Mouse (Mus musculus): ENCODE results near the gene Trpv2.

Trpv2 gene

DNA sequence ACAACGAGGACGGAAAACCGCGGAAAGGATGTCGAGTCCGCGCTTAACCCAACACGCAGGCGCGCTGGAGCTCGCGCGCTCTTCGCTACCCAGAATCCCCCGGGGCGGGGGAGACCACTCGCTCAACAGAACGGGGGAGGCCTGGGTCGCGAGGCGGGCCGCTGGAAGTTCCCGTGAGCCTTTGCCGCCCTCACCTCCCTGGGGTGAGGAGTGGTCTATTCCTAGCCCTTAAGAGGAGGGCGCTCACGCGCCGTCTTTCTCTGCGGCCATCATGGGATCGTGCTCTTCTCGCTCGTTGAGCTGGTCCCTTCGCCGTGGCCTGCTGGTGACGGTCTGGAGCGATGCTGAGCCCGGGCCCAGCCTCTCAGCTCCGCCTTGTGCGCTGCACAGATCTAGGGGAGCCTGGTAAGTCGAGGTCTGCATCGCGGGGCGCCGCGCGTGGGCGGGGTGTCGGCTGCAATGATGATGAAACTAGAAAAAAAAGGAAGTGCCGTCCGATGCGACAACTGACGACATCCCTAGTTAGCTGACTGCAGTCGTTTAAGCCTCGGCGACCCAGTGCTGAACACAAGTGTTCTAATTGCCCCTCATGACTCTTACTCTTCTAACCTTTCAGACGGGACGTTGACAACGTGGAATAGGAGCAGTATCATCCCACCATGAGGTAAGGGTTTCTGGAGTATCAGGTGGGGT lies 28.5 kb downstream of the Trpv2 start:
- intact Hi-C loops (cut with DNase I), result loop anchor here (5.0 kb wide), 1 partner anchor 50 kb away; the partner anchor contains the start of gene Ubb

DNA sequence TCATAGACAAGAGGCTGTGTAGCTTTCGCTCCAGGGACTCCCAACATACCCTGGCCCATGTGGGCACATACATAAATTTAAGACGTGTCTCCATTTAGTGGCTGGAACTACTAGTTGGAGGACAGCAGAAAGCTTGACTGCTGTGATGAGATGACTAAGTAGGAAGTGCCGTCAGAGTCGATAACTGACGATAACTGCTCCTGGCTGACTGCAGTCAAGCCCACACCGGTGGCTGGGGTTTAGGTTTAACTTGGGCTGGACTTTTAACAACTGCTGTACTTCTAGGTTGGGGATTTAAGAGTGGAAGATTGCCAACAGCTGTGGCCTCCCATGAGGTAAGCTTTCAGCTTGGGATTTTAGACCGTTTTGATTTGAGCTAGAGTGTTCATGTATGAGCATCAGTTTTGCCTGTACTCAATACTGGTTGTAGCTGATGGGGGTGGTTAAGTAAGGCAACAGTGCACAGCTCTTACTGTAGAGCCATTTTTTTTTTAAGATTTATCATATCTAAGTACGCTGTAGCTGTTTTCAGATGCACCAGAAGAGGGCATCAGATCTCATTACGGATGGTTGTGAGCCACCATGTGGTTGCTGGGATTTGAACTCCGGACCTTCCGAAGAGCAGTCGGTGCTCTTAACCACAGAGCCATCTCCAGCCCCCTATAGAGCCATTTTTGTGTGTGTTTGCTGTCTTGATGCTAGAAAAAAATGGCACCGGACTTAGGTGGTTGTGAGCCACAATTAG lies 29.2 kb downstream of the Trpv2 start:
- intact Hi-C loops (cut with DNase I), result loop anchor here (5.0 kb wide), 1 partner anchor 51 kb away; the partner anchor contains the start of gene Ubb

DNA sequence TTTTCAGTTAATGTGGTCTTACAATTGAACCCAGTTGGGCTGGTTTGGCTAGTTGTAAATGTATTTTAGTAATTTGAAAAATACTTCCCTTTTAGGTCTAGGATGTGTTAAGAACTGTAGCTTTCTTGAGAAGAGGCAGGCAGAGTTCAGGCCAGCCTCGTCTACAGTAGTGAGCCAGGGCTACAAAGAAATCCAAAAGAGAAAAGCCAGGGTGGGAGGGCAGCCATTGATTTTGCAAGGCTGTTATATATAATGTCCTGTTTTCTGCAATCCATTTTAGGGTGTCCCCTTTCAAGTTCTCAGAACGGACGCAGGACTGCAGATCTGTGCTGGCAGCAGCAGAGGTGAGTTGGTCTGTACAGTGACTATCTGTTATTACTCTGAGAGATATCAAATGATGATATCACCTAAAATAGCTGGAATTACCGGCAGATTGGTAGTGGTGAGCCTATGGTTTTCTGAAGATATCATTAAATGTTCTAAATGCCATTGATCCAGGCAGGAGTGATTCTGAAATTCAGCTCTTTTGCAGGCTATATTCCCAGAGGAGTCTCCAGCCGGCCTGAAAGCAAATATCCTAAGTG lies 29.9 kb downstream of the Trpv2 start:
- intact Hi-C loops (cut with DNase I), result loop anchor here (5.0 kb wide), 1 partner anchor 52 kb away; the partner anchor contains the start of gene Ubb

DNA sequence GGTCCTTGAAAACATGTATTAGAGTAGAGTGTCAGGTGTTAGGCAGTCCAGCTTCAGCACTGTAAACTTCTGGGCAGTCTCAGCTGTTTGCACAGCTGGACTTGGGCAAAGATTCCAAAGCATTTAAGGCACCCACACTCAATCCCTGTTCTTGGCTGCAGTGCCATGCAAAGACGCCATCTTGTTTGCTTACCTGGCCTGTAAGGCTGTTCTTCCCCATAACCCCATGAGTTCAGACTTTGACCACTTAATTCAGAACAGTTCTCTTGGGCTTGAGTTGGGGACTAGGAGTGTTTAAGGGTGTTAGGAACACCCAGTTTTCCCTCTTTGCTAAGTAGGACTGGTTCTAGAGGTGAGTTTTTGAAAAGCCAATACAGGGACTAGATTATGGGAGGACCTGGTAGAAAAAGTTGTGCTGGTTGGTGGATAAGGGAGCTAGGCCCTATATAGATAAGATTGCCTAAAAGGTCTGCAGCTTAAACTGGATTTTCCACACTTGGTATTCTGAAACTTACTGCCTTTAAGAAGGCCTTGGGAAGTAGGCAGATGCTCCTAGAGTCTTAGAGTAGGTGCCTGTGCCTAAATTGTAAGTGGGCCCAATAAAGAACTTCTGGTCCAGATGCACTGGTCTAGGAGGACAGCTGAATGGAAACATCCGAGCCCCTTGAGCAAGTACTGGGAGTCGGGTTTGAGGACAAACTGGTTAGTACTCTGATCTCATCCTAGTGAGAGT lies 30.8 kb downstream of the Trpv2 start:
- intact Hi-C loops (cut with DNase I), result loop anchor here (5.0 kb wide), 1 partner anchor 53 kb away; the partner anchor contains the start of gene Ubb

DNA sequence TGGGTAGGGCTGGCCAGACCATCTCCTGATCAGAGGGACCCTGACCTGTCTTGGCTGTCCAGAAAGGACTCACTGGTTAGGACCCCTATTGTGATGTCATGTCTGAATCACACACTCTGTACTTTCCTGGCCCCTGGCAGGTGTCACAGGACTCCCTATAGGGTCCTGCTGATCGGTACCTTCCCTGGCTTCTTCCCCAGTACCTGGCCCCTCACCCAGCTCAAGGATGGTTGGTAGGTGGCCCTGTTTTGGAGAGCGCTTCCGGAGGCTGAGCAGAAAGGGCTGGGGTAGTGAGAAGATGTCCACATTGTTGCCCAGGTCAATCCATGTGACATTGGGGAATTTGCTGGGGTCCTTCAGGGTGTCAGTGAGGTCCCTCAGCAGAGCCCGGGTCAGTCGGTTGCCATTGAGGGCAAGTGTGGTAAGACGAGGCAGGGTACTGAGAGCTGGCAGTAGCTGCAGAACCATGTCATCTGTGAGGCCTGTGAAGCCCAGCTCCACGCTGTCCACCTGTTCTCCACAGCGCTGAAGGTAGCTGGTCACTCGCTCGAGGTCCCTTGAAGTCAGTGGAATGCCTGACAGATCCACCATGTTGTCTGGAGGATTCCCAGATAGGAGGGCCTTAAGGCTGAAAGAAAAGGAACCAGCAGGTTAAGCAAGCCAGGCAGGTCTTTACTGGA lies 31.5 kb downstream of the Trpv2 start:
- intact Hi-C loops (cut with DNase I), result no loop called here

DNA sequence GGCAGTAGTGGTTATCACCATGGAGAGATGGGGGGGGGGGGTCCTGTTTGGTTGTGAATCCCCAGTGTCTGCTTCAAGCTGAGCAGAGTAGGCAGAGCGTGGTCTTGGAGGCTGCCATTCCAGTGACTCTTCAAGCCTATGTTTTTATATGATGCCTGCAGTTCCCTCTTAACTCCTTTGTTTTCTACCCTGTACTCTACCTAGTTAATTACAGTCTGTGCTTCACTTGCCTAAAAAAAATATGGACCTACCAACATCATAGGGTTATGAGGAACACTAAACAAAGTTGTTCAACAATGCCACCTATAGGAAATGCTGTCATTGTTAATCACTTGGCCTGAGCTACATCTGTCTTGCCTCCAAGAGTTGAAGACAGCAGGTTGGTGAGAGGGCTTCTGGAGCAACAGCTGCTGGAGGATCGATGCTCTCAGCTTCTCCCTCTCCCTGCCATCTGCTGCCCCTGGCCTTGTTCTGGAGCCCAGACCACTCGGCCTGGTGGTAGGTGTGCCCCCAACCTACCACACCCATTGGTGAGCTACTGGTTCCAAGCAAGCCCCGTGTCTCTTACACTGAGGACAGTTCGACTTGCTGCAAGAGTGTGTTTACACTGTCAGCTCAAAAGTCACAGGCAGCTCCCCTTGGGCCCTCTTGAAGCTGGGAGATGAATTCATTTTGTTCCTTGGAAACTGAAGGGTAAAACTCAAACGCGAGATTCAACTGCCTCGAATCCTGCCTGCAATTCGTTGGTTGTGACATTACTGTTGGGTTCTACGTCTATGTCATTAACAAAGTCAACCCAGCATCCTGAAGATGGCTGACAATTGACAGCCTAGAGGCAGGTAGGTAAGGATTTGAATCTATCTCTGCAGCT lies 32.2 kb downstream of the Trpv2 start:
- intact Hi-C loops (cut with DNase I), result no loop called here

DNA sequence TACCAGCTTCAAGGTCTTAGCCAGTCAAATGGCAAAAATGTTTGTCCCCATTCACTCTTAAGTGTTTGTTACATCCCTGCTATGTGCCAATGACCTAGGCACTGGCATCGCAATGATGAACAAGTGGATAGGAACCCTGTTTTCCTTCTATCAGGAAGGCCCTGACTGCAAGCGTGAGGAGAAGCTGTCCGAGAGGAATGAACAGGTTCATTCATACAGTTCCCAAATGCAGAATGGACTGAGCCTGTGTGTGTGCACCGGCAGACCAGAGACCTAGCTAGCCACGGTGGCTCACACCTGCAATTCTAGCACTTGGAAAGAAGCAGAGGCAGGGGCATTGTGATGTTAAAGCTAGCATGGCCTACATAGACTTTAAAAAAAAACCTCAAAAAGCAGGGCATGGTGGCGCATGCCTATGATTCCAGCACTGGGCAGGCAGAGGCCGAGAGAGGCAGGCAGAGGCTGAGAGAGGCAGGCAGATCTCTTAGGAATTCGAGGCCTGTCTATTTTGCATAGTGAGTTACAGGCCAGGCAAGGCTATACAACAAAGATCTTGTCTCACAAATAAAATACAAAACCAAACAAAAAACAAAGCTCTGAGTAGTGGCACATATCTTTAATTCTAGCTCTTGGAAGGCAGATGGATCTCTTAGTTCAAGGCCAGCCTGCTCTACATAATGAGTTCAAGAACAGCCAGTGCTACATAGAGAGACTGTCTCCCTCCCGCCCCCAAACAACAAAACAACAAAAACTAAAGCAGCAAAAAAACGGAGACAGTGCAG lies 33.1 kb downstream of the Trpv2 start:
- intact Hi-C loops (cut with DNase I), result no loop called here

DNA sequence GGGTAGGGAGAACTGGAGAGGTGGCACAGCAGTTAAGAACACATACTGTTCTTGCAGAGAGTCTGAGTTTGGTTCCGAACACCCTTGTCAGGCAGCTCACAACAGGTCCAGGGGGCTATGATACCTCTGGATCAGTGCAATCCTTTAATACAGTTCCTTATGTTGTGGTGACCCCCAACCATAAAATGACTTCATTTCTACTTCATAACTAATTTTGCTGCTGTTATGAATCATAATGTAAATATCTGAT lies 33.6 kb downstream of the Trpv2 start:
- intact Hi-C loops (cut with DNase I), result no loop called here

DNA sequence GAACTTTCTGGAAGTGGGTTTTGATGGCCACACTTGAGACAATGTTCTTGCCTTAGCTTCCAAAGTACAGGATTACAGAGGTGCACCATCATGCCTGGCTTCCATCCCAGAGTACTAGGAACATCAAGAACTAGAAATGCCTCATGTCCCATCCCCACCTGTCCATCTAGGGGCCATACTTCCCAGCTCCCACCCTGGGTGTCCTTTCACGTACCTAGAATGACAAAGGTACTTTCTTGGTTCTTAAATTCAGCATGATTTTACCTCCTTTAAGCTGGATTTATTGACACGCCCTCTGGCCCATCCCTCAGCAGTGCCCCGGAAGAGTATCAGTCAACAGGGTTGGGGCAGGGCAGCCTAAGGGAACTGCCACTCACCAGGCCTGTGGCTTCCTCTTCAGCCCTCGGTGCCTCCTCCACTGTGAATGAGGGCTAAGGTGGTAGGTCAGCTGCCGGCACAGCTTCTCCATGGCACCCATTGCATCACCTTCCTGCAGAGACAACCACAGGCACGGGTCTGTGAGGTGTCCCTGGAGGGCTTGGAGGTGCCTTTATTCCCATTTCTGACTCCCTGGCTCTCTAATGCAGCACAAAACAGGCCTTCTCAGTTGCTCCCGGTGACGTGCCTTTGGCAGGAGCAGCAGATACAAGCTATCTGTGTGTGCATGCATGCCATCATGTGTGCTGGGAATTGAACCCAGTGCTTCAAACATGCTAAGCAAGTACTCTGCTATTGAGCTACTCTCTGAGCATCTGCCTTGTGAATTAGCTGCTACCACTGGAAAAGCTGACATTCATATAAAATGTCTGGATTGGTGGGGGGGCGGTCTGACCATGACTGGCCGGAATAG lies 34.8 kb downstream of the Trpv2 start:
- intact Hi-C loops (cut with DNase I), result no loop called here

DNA sequence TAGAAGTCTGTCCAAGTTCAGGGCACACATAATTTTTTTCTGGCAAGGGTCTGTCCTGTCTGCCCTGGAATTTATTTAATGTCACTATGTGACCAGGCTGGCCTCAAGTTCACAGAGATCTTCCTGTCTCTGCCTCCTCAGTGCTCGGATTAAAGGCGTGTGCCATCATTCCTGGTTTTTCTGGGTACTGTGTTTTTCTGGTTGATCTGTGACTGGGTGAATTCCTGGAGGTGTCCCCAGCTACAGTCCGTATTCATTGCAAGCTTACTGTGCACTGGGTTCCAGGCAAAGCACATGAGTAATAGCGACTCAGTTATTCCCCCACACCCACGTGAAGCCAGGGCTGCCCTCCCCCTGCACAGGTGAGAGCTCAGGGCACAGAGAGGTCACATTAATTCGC lies 36.0 kb downstream of the Trpv2 start:
- intact Hi-C loops (cut with DNase I), result no loop called here

DNA sequence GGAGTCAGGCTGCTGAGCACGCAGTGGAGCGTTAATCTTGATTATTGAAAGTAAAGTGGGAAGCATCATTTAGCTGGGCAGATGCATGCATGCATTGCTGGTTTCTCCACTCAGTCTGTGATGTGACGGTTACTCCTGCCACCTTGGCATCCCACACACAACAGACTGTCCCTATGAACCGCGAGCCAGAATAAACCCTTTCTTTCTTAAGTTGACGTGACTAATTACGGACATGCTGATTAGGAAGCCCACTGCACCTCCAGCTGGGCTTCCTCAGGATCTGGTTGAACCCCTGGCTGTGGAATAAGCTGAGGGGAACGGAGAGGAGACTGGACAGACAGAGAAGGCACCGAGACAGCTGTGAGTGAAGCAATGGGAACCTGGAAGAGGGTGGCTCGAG lies 38.3 kb downstream of the Trpv2 start:
- intact Hi-C loops (cut with DNase I), result loop anchor here (2.0 kb wide), 1 partner anchor 64 kb away; no protein-coding TSS in a partner anchor

DNA sequence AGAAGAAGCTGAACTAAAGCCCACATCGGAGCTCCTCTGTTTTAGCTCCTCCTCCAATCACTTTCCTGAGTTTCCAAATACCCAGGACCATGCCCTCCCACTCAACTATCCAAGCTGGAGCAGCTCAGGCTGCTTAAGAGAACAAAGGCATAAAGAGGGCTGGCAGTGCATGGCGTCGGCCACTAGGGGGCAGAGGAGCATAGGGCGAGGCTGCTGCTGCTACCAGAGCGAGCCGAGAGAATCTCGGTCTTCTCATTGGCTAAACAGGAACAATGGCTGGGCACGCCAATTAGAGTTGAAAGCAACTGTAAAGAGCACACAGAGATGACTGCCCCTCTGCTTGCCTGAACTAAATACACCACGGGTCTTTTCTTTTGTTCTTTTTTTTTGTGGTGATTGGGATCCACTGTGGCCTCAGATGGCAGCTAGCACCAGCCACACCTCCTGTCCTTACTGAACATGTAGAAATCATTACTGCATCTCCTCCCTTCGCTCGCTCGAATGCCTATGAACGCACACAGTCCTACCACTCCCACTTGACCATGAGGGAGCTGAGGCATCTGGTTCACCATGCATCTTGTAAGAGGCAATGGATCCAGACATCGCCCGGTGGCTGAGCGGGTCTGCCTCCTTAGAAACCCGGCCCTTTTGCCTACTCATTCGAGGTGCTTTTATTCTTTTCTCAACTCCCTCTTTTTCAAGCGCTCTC lies 39.5 kb downstream of the Trpv2 start:
- intact Hi-C loops (cut with DNase I), result loop anchor here (2.0 kb wide), 1 partner anchor 63 kb away; no protein-coding TSS in a partner anchor

DNA sequence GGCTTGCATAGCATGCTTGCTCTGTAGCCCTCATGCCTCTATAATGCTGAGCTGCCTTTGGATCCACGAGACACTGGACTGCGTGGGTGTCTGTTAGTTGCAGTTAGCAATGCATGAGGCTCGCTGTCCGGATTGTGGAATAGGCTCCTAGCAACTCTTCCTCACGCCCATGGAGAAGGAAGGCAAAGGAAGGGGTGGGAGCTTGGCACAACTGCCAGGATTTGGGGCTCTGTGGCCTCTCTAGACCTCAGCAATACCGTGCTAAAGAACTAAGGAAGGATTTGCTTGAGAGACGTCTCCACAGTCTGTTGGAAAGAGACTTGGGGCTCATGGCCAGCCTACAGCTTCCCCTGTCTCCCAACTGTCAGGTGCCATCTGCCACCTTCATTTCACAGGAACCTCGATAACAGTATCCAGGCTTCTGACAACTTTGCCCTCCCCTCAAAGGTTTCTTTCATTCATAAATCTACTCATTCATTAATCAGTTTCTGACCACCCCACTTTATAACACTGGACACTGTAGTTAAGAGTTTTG lies 40.7 kb downstream of the Trpv2 start:
- intact Hi-C loops (cut with DNase I), result loop anchor here (5.0 kb wide), 1 partner anchor 37 kb away; no protein-coding TSS in a partner anchor

DNA sequence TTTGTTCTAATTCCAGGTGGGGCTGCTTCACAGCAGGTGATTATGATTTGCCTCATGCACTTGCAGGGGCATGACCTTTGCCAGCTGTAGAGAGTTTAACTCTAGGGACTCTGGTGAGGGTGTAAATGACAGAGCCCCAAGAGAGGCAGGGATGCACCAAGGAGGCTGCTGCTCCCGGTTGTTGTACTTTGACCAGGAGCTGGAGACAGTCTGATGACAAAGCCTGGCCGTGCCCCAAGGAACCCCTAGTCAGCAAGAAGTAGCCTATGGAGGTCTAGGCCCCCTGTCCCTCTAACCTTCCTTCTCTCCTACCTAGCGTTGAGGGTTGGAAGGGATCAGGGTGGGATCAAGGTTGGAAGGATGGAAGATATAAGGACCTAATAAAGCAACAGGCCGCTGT lies 41.2 kb downstream of the Trpv2 start:
- intact Hi-C loops (cut with DNase I), result loop anchor here (5.0 kb wide), 1 partner anchor 37 kb away; no protein-coding TSS in a partner anchor

DNA sequence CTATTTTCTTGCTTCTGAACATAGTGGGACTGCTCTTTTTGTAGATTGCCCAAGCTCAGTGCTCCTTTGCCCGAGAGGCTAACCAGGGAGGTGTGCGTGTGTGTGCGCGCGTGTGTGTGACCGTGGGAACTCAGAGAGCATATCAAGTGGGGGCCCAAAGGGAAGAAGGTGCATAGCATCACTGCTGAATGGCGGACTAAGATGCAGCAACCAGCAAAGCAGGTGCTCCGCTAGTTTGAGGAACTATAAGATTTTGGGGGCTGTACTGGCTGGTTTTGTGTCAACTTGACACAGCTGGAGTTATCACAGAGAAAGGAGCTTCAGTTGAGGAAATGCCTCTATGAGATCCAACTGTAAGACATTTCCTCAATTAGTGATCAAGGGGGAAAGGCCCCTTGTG lies 46.8 kb downstream of the Trpv2 start:
- intact Hi-C loops (cut with DNase I), result no loop called here

DNA sequence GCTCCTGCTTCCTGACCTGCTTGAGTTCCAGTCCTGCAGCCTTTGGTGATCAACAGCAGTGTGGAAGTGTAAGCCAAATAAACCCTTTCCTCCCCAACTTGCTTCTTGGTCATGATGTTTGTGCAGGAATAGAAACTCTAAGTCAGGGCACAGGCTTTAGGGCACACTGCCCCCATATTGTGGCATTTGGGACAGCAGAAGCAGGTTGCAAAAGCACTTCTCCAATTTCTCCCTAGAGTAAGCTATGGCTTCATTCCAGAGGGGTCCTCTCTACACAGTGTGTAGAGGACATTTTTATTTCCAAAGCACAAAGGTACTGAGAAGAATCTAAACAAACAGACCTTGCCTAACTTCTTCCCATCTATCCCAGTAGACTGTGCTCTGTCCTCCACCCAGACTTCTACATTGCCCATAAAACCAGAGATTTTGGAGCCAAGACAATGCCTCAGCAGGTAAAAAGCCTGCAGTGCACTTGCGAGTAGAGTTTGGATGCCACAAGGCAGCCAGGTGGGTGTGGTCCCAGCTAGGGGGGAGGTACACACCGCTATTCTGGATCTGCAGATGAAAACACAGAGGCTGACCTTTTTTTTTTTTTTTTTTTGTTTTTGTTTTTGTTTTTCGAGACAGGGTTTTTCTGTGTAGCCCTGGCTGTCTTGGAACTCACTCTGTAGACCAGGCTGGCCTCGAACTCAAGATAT lies 47.4 kb downstream of the Trpv2 start:
- intact Hi-C loops (cut with DNase I), result no loop called here

DNA sequence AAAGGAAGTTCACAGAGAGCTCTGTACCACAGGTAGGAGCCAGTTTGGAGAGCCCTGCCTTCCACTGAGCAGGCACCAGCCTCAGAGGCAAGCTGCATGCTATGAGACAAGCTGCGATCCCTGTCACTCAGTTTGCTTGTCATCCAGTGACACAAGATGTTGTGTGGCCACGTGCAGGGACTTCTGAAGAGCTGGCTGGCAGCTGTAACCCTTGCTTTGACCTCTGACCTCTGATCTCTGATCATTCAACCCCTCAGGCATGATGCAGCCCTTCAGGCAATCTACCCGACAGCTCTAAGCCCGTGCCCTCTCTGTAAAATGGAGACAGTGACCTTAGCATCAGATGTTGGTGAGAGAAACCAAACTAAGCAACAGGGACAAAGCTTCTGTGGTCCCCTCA lies 48.6 kb downstream of the Trpv2 start:
- intact Hi-C loops (cut with DNase I), result no loop called here

Measured in adrenal gland (tissue).